Mouse (Mus musculus) lung, embryonic 15.5 days (tissue): ENCODE results near the gene Ankrd24. TPM values are rescaled to one million over a fixed set of nuclear protein-coding genes. Genes with fewer than 3 reads are reported as not detected.
A peak's percentile ranks its signal among the peaks of the same experiment; 100 is the strongest.

Source experiments
- ATAC-seq: fragments of 200-750 bp; cut with Nextera tagmentation; 2 replicates; pipeline ENCODE4 v1.8.0; 2017; ENCODE audit warnings: moderate number of reproducible peaks, borderline replicate concordance; ENCODE audit not compliant: low FRiP score, low TSS enrichment; ENCODE audit errors: extremely low read depth
- H3K27ac ChIP-seq: fragments of 300-500 bp; sonication (generic); 2 replicates; pipeline ENCODE4 v1.5.1; 2015; ENCODE audit warnings: moderate library complexity, mild to moderate bottlenecking, inconsistent platforms
- H3K27me3 ChIP-seq: fragments of 300-500 bp; sonication (generic); 2 replicates; pipeline ENCODE4 v1.6.1; 2015; ENCODE audit warnings: inconsistent platforms
- H3K36me3 ChIP-seq: fragments of 300-500 bp; sonication (generic); 2 replicates; pipeline ENCODE4 v1.6.1; 2015; ENCODE audit warnings: inconsistent platforms
- H3K4me1 ChIP-seq: fragments of 300-500 bp; sonication (generic); 2 replicates; pipeline ENCODE4 v1.6.1; 2015; ENCODE audit warnings: inconsistent platforms
- H3K4me2 ChIP-seq: fragments of 300-500 bp; sonication (generic); 2 replicates; pipeline ENCODE4 v1.6.1; 2015; ENCODE audit warnings: inconsistent platforms, mild to moderate bottlenecking, moderate library complexity
- H3K4me3 ChIP-seq: fragments of 300-500 bp; sonication (generic); 2 replicates; pipeline ENCODE4 v1.5.1; 2015; ENCODE audit warnings: mild to moderate bottlenecking, inconsistent platforms
- H3K9ac ChIP-seq: fragments of 300-500 bp; sonication (generic); 2 replicates; pipeline ENCODE4 v1.6.1; 2015; ENCODE audit warnings: inconsistent platforms
- H3K9me3 ChIP-seq: fragments of 300-500 bp; sonication (generic); 2 replicates; pipeline ENCODE4 v1.6.1; 2016; ENCODE audit warnings: inconsistent platforms
- WGBS: fragments of 180-500 bp; shearing (Covaris S2); methylation state at CpG from one replicate; pipeline ENCODE4 v1.1.7; 2015; 5-methylcytosine and 5-hydroxymethylcytosine counted together
- polyA plus RNA-seq: library from polyadenylated mRNA; unstranded; fragments of >200 nt; fragmentation: Nextera tagmentation; extraction: Ambion mirVana; gene quantifications from 2 replicates; pipeline ENCODE4 v1.2.1, GENCODE M21; 2015

Ankrd24 gene
- 8.6 and 9.8 TPM in 2 replicates for polyA plus RNA-seq

DNA sequence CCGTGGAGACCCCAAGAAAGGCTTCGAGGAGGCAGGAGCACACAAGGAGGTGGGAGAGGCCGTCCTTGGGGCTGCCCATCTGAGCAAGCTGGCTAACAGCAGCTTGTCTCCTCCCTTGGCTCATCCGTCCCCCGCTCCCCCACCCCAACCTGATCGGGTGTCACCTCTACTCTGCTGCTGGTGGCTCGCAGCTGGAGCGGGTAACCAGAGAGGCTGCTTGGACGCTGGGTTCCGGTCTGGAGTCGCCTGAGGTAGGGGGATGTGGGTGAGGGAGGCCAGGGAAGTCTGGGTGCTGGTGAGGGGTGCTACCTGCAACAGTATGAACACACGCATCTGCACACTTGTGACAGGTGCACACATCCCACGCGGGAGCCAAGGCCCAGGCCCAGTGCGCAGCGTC lies at the start of gene Ankrd24:
Gene Ankrd24 (plus strand): TSS at position 151 of the 400 bp plus-strand sequence.
- peaks cover 19% of the 10 kb centered on the region for H3K36me3 ChIP-seq
- H3K4me3 ChIP-seq: peak within 1 kb of the TSS; percentile 69
- WGBS: 74% methylated on average over 16 of the region's 16 CpGs
- peak within 1 kb of the TSS; percentile 89 for H3K27ac ChIP-seq
- no peaks in the 10 kb centered on the region for H3K9me3 ChIP-seq
- peak within 1 kb of the TSS; percentile 71 for H3K4me2 ChIP-seq
- H3K27me3 ChIP-seq: no peaks in the 10 kb centered on the region
- ATAC-seq: no peak
- H3K9ac ChIP-seq: peak within 1 kb of the TSS; percentile 75
- peaks cover 23% of the 10 kb centered on the region for H3K4me1 ChIP-seq

DNA sequence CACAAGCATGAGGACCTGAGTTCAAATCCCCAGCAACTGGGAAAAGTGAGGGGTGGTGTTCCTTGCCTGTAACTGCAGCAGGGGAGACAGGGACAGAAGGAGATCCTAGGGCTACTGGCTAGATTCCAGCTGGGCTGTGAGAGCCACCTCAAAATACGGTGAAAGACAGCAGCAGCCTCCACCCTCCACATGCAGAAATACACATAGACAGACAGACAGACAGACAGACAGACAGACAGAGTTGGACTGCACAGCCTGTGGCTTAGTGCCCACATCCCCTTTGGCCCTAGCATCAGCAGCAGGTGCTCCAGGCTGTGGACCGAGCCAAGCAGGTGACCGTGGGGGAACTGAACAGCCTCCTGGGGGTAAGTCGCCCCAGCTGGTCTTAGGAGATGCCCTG lies 48.4 kb upstream of the Ankrd24 start:
- H3K4me1 ChIP-seq: peaks cover 34% of the 10 kb centered on the region
- 62% methylated on average over 4 of the region's 4 CpGs for WGBS
- H3K27me3 ChIP-seq: no peaks in the 10 kb centered on the region
- H3K4me2 ChIP-seq: no peak overlapping the region
- H3K4me3 ChIP-seq: no peak overlapping the region
- ATAC-seq: no peak
- H3K9ac ChIP-seq: no peak overlapping the region
- no peaks in the 10 kb centered on the region for H3K9me3 ChIP-seq
- peaks cover 11% of the 10 kb centered on the region for H3K36me3 ChIP-seq
- no peak overlapping the region for H3K27ac ChIP-seq

DNA sequence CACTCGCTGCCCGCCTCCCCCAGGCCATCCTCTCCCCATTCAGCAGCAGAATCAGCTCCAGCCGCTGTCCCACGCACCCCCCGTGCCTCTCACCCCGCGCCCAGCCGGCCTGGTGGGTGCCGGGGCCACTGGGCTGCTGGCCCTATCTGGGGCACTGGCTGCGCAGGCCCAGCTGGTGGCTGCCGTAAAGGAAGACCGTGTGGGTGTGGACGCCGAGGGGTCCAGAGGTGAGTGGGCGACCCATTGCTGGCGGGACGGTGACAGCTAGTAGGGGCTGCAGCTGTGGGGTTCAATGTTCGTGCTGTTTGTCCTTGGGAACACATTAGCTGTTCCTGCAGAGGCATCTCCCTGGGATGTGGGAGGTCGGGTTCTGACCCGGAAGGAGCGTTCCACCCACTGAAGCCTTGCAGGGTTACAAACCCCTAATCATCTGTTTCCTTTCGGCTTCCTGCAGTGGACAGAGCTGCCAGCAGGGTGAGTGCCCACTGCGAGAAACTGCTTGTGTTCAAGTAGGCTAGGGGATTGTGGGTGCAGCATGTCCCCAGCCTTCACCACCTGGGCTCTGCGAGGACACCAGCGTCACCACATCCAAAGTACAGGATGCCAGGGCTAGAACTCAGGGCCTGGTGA lies 47.8 kb upstream of the Ankrd24 start:
- Histone ChIP-seq H3K9me3 (no peaks in the 10 kb centered on the region), H3K4me2 (peak overlapping the region; percentile 29; the same call in 1 of the 2 replicates), H3K9ac (no peak overlapping the region), H3K4me1 (peaks cover 29% of the 10 kb centered on the region), H3K4me3 (no peak overlapping the region), H3K27me3 (no peaks in the 10 kb centered on the region), H3K36me3 (peaks cover 17% of the 10 kb centered on the region), H3K27ac (no peak overlapping the region)
- 0 out of 2 replicates have a peak, but pooled peaks have one; percentile 10 for ATAC-seq
- 46% methylated on average over 25 of the region's 25 CpGs for WGBS

DNA sequence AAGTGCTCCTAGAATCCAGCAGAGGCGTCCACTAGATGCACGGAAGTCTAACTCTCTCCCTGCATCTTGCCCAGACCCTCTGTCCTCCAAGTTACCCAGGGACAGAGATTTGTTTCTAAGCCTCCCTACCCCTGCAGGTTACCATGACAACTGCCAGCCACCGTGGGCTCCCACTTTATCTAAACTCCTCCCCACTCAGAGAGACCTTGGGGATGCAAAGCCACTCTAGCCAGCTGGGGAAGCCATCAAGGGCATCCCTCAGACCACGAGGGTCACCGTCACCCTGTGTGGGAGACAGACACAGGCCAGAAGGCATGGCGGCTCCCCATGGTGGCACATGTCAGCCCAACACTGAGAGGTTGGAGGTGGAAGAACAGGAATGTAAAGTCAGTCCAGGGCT lies 45.0 kb upstream of the Ankrd24 start:
- Histone ChIP-seq H3K27me3 (no peaks in the 10 kb centered on the region), H3K9me3 (no peaks in the 10 kb centered on the region), H3K36me3 (peaks cover 38% of the 10 kb centered on the region), H3K4me2 (no peak overlapping the region), H3K4me1 (peaks cover 15% of the 10 kb centered on the region), H3K4me3 (no peak overlapping the region), H3K9ac (no peak overlapping the region), H3K27ac (no peak overlapping the region)
- ATAC-seq: no peak
- 52% methylated on average over 6 of the region's 6 CpGs for WGBS

DNA sequence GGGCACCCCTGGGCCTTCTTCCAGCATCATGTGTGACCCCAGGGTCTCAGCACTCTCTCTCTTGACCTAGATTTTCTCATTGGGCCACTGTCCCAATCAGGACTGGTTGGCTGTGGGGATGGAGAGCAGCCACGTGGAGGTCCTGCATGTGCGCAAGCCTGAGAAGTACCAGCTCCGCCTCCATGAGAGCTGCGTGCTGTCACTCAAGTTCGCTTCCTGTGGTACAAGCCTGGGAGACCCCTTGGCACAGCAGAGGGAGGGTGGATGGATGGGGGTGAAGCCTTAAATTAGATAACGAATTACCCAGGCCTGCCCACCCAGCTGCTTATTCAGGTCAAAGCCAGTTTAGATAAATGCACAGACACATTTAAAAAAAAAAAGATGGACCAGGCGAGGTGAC lies 39.6 kb upstream of the Ankrd24 start:
- no peak overlapping the region for H3K9ac ChIP-seq
- peaks cover 46% of the 10 kb centered on the region for H3K36me3 ChIP-seq
- no peaks in the 10 kb centered on the region for H3K4me1 ChIP-seq
- H3K27ac ChIP-seq: no peak overlapping the region
- no peak for ATAC-seq
- WGBS: 58% methylated on average over 7 of the region's 7 CpGs
- H3K4me3 ChIP-seq: no peak overlapping the region
- no peaks in the 10 kb centered on the region; the same call in 1 of the 2 replicates for H3K27me3 ChIP-seq
- H3K9me3 ChIP-seq: no peaks in the 10 kb centered on the region
- H3K4me2 ChIP-seq: no peak overlapping the region

DNA sequence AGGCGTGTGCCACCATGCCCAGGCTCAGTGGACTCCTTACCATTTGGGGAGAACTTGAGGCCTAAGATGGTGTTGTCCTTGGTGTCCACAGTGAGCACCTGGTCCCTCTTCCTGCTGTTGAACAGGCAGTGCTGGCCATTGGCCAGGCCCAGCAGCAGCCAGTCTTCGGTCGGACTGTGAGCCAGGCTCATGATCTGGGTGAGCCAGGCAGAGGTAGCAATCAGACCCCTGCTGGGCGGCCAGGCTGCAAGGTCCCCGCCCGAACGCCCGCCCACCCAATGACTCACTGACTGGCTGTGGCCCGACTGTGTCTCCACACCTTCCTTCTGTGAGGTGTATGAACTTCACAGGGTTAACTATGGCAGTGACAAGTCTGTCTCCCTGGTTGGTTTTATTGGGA lies 36.5 kb upstream of the Ankrd24 start:
- ATAC-seq: no peak

DNA sequence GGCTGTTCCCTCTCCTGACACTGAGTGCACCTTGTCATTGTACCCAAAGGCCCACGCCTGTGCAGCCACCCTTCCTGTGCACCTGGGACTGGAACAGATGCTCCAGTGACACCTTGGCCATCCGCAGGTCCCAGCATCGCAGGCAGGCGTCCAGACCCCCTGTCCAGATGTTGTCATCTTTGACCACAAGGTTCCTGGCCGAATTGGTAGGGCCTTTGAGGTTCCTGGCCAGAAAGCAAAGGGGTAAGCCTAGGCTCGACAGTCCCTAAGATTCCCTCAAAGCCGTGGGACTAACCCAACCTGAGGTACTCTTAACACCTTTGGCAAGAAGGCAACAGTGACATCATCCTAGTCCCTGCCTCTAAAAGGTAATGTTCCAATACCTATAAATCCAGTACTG lies 35.7 kb upstream of the Ankrd24 start:
- H3K27me3 ChIP-seq: peaks cover 17% of the 10 kb centered on the region
- H3K4me1 ChIP-seq: peaks cover 28% of the 10 kb centered on the region
- ATAC-seq: no peak
- no peak overlapping the region for H3K9ac ChIP-seq
- H3K4me2 ChIP-seq: no peak overlapping the region
- no peak overlapping the region for H3K27ac ChIP-seq
- no peaks in the 10 kb centered on the region for H3K9me3 ChIP-seq
- H3K4me3 ChIP-seq: no peak overlapping the region
- H3K36me3 ChIP-seq: peaks cover 17% of the 10 kb centered on the region; the same call in 1 of the 2 replicates
- 75% methylated on average over 7 of the region's 7 CpGs for WGBS

More for the DNA sequence above, 36.5 kb upstream of the Ankrd24 start:
- peaks cover 22% of the 10 kb centered on the region; the same call in 1 of the 2 replicates for H3K36me3 ChIP-seq
- no peak overlapping the region for H3K4me2 ChIP-seq
- no peak overlapping the region for H3K27ac ChIP-seq
- 65% methylated on average over 9 of the region's 9 CpGs for WGBS
- no peaks in the 10 kb centered on the region for H3K9me3 ChIP-seq
- H3K27me3 ChIP-seq: peaks cover 17% of the 10 kb centered on the region
- H3K4me3 ChIP-seq: no peak overlapping the region
- no peak overlapping the region for H3K9ac ChIP-seq
- peaks cover 20% of the 10 kb centered on the region for H3K4me1 ChIP-seq

DNA sequence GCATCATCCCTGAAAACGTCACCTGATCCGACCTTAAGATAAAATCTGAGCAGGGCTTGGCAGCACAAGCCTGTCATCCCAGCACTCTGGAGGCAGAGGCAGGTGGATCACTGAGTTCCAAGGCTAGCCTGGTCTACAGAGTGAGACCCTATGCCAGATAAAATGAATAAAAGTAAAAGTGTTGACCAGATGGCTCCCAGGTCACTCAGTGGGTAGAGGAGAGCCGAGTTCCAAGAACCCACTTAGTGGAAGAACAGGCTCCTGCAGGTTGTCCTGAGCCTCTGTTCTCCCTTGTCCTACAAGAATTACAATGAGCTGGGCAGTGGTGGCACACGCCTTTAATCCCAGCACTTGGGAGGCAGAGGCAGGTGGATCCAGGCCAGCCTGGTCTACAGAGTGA lies 35.1 kb upstream of the Ankrd24 start:
- no peak overlapping the region for H3K4me2 ChIP-seq
- no peak for ATAC-seq
- H3K27ac ChIP-seq: no peak overlapping the region
- WGBS: 57% methylated on average over 4 of the region's 4 CpGs
- H3K9me3 ChIP-seq: no peaks in the 10 kb centered on the region
- peaks cover 33% of the 10 kb centered on the region for H3K4me1 ChIP-seq
- H3K9ac ChIP-seq: no peak overlapping the region
- peaks cover 17% of the 10 kb centered on the region for H3K27me3 ChIP-seq
- H3K36me3 ChIP-seq: peaks cover 13% of the 10 kb centered on the region; the same call in 1 of the 2 replicates
- H3K4me3 ChIP-seq: no peak overlapping the region

DNA sequence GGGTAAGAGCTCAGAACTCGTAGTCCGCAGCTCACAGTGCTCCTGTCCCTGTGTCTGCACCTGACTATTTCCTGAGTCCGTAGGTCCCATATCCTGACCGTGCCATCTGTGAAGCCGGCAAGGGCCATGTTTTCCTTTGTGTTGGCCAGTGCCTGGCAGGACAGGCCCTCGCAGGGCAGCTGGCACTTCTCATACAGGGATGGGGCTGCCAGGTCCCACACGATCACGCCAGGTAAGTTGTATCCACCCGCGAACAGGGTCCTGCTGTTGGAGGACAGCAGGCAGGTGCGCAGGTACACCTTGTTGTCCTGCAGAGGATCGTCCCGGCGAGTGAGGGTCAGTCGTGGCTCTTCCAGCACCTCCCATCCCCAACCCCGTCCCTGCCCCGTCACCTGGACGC lies 34.4 kb upstream of the Ankrd24 start:
- H3K9me3 ChIP-seq: no peaks in the 10 kb centered on the region
- H3K4me1 ChIP-seq: peaks cover 33% of the 10 kb centered on the region
- H3K4me2 ChIP-seq: no peak overlapping the region
- H3K36me3 ChIP-seq: peaks cover 6% of the 10 kb centered on the region; the same call in 1 of the 2 replicates
- H3K27ac ChIP-seq: no peak overlapping the region
- H3K9ac ChIP-seq: no peak overlapping the region
- H3K4me3 ChIP-seq: no peak overlapping the region
- H3K27me3 ChIP-seq: peaks cover 17% of the 10 kb centered on the region
- no peak for ATAC-seq
- 57% methylated on average over 18 of the region's 18 CpGs for WGBS

DNA sequence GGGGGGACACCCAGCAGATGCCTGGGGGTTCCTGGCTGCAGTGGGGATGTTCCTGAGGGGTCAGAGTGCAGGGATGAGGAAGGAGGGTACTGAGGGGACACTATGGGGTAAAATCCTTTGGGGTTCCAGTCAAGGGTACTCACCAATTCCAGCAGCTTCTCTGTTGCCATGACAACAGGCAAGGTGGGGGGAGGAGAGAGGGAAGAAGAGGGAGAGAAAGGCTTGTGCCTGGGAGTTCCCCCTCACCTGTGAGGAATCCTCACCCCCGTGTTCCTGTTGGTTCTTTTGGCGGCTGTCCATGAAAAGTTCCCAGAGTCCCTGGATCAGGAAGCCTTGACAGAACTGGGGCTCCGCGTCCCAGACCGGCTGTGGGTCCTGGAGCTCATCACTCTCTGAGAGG lies 32.7 kb upstream of the Ankrd24 start:
- no peaks in the 10 kb centered on the region for H3K9me3 ChIP-seq
- peak overlapping the region; percentile 89; the same call in 1 of the 2 replicates for H3K27ac ChIP-seq
- no peak overlapping the region; the same call in 1 of the 2 replicates for H3K9ac ChIP-seq
- H3K4me1 ChIP-seq: peaks cover 35% of the 10 kb centered on the region
- no peaks in the 10 kb centered on the region for H3K36me3 ChIP-seq
- 30% methylated on average over 5 of the region's 5 CpGs for WGBS
- H3K4me2 ChIP-seq: peak overlapping the region; percentile 68; the same call in 1 of the 2 replicates
- ATAC-seq: no peak
- peaks cover 17% of the 10 kb centered on the region for H3K27me3 ChIP-seq
- no peak overlapping the region for H3K4me3 ChIP-seq

DNA sequence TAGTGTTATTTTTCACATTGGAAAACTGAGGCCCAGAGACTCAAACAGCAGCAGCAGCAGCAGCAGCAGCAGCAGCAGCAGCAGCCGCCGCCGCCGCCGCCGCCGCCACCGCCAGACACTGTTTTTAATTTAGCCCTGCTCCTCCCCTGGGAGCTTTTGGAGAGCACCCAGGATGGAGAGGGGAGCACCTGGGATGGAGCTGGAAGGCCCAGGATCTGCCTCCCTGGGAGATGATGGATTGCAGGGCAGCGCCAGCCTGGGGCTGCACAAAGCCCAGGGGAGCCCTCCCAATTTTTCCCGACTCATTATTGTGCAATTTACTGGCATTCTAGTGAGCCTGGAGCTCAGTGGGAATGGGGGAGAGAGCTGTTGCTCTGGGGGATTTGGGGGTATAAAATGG lies 31.7 kb upstream of the Ankrd24 start:
- H3K36me3 ChIP-seq: no peaks in the 10 kb centered on the region
- no peak for ATAC-seq
- H3K27me3 ChIP-seq: peaks cover 17% of the 10 kb centered on the region
- no peaks in the 10 kb centered on the region for H3K9me3 ChIP-seq
- 2% methylated on average over 10 of the region's 10 CpGs for WGBS
- H3K9ac ChIP-seq: peak overlapping the region; percentile 45
- peak overlapping the region; percentile 68 for H3K4me2 ChIP-seq
- H3K27ac ChIP-seq: peak overlapping the region; percentile 89
- H3K4me1 ChIP-seq: peaks cover 44% of the 10 kb centered on the region
- peak overlapping the region; percentile 30 for H3K4me3 ChIP-seq

DNA sequence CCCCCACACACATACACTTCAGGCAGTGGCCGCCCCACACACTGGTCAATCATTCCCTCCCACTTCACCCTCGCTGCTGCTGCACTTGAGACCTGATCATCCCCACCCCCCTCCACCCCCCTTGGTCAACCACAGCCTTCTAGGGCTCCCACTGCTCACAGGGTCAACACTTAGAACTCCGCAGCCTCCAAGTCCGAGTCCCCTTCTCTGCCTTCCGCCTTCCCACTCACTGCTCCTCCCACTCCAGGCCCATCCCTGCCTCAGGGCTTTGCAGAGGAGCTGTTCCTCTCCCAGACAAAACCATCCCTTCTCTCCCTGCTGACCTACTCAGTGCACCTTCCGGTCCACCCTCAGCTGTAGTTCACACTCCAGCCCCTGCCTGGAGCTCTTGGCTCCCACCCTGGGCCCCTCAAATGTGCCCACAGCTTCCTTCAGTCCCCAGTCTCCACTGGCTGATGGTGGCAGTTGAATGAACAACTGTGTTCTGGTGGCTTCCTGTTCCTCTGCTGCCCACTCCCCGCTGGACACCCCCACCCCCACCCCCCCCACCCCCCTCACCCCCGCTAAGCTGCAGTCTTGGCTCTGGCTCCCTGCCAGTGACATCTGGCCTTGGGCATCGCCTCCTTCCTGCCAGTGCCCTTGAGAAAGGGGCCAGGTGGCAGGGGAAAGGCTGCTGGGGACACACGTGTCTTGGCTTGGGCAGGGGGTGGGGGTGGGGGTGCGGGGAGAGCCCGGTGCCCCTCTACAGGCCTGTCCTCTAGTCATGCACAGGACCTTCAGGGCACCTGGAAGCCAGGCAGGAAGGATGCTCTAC lies 31.0 kb upstream of the Ankrd24 start:
- Histone ChIP-seq H3K4me3 (peak overlapping the region; percentile 30), H3K36me3 (no peaks in the 10 kb centered on the region), H3K4me2 (peak overlapping the region; percentile 68), H3K27ac (peak overlapping the region; percentile 89), H3K4me1 (peaks cover 49% of the 10 kb centered on the region), H3K9ac (peak overlapping the region; percentile 45), H3K27me3 (peaks cover 17% of the 10 kb centered on the region), H3K9me3 (no peaks in the 10 kb centered on the region)
- peak; percentile 50 for ATAC-seq
- WGBS: 5% methylated on average over 10 of the region's 12 CpGs
